Mouse (Mus musculus) lung, adult 2 months (tissue): Measurements from ENCODE around the gene Jmjd1c.

Experiments used
- CTCF ChIP-seq: fragments of 200-500 bp; IDR thresholded peaks from 2 replicates; pipeline ENCODE4 v1.5.1; 2011; ENCODE audit warnings: mild to moderate bottlenecking, low read length, control low read depth; ENCODE audit not compliant: insufficient read depth
- POLR2A ChIP-seq: fragments of 200-500 bp; IDR thresholded peaks from 2 replicates; pipeline ENCODE4 v1.6.1; 2011; ENCODE audit warnings: low read depth, mild to moderate bottlenecking, control low read depth, low read length, borderline replicate concordance; ENCODE audit errors: extremely low read depth

GRCm38 (mm10) chr10:67049621-67050020, 46.3 kb upstream of the Jmjd1c start:
- no peak for TF ChIP-seq POLR2A
- no peak for TF ChIP-seq CTCF
